Mouse (Mus musculus): ENCODE data around the gene Fcgr2b. TPM values are rescaled to one million over a fixed set of nuclear protein-coding genes. Genes with fewer than 3 reads are reported as not detected.
"Not testable (repeated sequence)": the region's sequence is repeated elsewhere in the genome, so short reads cannot be mapped to it uniquely, and the experiment has no call there.

The Fcgr2b gene
- 10 to 100 TPM; 12.4 to 22.3 TPM for total RNA-seq (2021)
- long read RNA-seq, experiment 1, transcript Fcgr2b-202 (7 exons, 1,462 nt), result major isoform, 9 of 12 reads
- long read RNA-seq, experiment 1, partial matches to known transcripts, result 2 of 12 reads
- long read RNA-seq, experiment 1, other reads (novel, unspliced or antisense), result 1 of 12 reads
- long read RNA-seq, experiment 2, partial matches to known transcripts, result 0 of 2 reads
- long read RNA-seq, experiment 2, other reads (novel, unspliced or antisense), result 1 of 2 reads

GRCm38 (mm10) chr1:170976447-170976846 lies at the start of gene Fcgr2b:
TSS of gene Fcgr2b (minus strand) at chr1:170976547.
- no peak for DNase-seq

- peak; percentile 39 for DNase-seq
Observed at GRCm38 (mm10) chr1:171019311-171019950, 43.1 kb upstream of the Fcgr2b start.

- DNase-seq, result no peak
Observed at GRCm38 (mm10) chr1:171018737-171019136, 42.4 kb upstream of the Fcgr2b start, which contains the start of gene Fcgr4. TSS of gene Fcgr4 (plus strand) at chr1:171018920.

GRCm38 (mm10) chr1:171017468-171018158 lies 41.3 kb upstream of the Fcgr2b start:
- no peak for DNase-seq

GRCm38 (mm10) chr1:171016676-171017356 lies 40.5 kb upstream of the Fcgr2b start:
- DNase-seq, result no peak

GRCm38 (mm10) chr1:171011733-171012132 lies 35.4 kb upstream of the Fcgr2b start:
- DNase-seq, result no peak

GRCm38 (mm10) chr1:171006905-171007304 lies 30.6 kb upstream of the Fcgr2b start:
- DNase-seq, result peak; percentile 15

- no peak for DNase-seq
Observed at GRCm38 (mm10) chr1:171006335-171006734, 30.0 kb upstream of the Fcgr2b start.

GRCm38 (mm10) chr1:171005586-171005985 lies 29.2 kb upstream of the Fcgr2b start:
- no peak for DNase-seq

- DNase-seq, result no peak
Observed at GRCm38 (mm10) chr1:171005081-171005480, 28.7 kb upstream of the Fcgr2b start.

GRCm38 (mm10) chr1:170999811-171000210 lies 23.5 kb upstream of the Fcgr2b start:
- no peak for DNase-seq

GRCm38 (mm10) chr1:170997756-170998655 lies 21.7 kb upstream of the Fcgr2b start:
- peak; percentile 33 for DNase-seq

- peak; percentile 80 for DNase-seq
Observed at GRCm38 (mm10) chr1:170996753-170997152, 20.4 kb upstream of the Fcgr2b start.

- DNase-seq, result no peak
Observed at GRCm38 (mm10) chr1:170996034-170996433, 19.7 kb upstream of the Fcgr2b start.

GRCm38 (mm10) chr1:170992550-170992949 lies 16.2 kb upstream of the Fcgr2b start:
- DNase-seq, result peak; percentile 42

- DNase-seq, result peak; percentile 56
Observed at GRCm38 (mm10) chr1:170989656-170990055, 13.3 kb upstream of the Fcgr2b start.

GRCm38 (mm10) chr1:170985861-170986260 lies 9.5 kb upstream of the Fcgr2b start:
- no peak for DNase-seq

- no peak for DNase-seq
Observed at GRCm38 (mm10) chr1:170985092-170985491, 8.7 kb upstream of the Fcgr2b start.

GRCm38 (mm10) chr1:170983066-170983465 lies 6.7 kb upstream of the Fcgr2b start:
- DNase-seq, result no peak

- DNase-seq, result no peak
Observed at GRCm38 (mm10) chr1:170982301-170982700, 6.0 kb upstream of the Fcgr2b start.

- not testable (repeated sequence) for DNase-seq
Observed at GRCm38 (mm10) chr1:170981679-170982078, 5.3 kb upstream of the Fcgr2b start.

GRCm38 (mm10) chr1:170978601-170979000 lies 2.3 kb upstream of the Fcgr2b start:
- DNase-seq, result no peak

Data from adrenal gland, postnatal 10 days (tissue).